Mouse (Mus musculus) E14TG2a.4 (cell line): ENCODE data around the gene Aifm2.

Source experiments
- CTCF ChIP-seq: conservative IDR thresholded peaks from 2 replicates; pipeline ENCODE4 v1.5.1; 2014; ENCODE audit warnings: low read length
- NANOG ChIP-seq: IDR thresholded peaks from 2 replicates; pipeline ENCODE4 v1.6.1; 2014; ENCODE audit warnings: borderline replicate concordance, low read length, mixed read lengths
- POU5F1 ChIP-seq: IDR thresholded peaks from 2 replicates; pipeline ENCODE4 v1.6.1; 2014; ENCODE audit warnings: low read length, borderline replicate concordance

DNA sequence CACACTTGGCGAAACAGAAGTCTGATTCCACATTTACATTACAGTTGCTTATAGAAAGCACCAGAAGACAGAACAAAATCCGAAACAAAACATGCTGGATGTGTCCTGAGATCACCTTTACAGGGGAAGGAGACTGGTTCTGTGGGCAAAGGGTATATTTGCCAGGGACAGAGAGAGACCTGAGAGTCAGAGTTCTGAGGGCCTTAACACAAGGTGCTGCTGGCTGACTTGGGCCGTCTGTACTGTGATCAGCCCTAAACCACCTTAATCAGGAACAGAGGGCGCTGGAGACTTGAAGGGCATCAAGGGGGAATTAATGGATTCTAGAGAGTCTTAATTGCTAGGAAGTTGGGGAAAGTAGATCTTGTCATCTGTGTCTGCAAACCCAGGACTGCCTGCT, 21.5 kb upstream of the Aifm2 start:
- TF ChIP-seq CTCF (no peak), POU5F1 (no peak), NANOG (no peak)
